Mouse (Mus musculus) C2C12 (cell line): ENCODE measurements around the gene Atg10.

Experiments used
- CEBPB ChIP-seq: IDR thresholded peaks from one replicate; pipeline ENCODE4 v1.6.1; 2011; ENCODE audit warnings: low read depth, mild to moderate bottlenecking, control low read depth, moderate library complexity
- CTCF ChIP-seq: IDR thresholded peaks from one replicate; pipeline ENCODE4 v1.5.1; 2011; ENCODE audit not compliant: control insufficient read depth, insufficient read depth, insufficient read length
- FOSL1 ChIP-seq: IDR thresholded peaks from one replicate; pipeline ENCODE4 v1.8.0; 2011; ENCODE audit warnings: mild to moderate bottlenecking, low read length; ENCODE audit not compliant: poor library complexity, insufficient read depth, severe bottlenecking
- MAX ChIP-seq: IDR thresholded peaks from one replicate; pipeline ENCODE4 v1.6.1; 2011; ENCODE audit warnings: mild to moderate bottlenecking, control low read depth
- MYOD1 ChIP-seq: IDR thresholded peaks from one replicate; pipeline ENCODE4 v1.6.1; 2011; ENCODE audit warnings: low read depth; ENCODE audit not compliant: control insufficient read depth, insufficient read length
- USF1 ChIP-seq: IDR thresholded peaks from one replicate; pipeline ENCODE4 v1.6.1; 2011; ENCODE audit warnings: low read depth, mild to moderate bottlenecking, control low read depth, moderate library complexity

- no peak for TF ChIP-seq USF1
- TF ChIP-seq CTCF = no peak
- no peak for TF ChIP-seq MYOD1
- no peak for TF ChIP-seq MAX
- no peak for TF ChIP-seq CEBPB
- no peak for TF ChIP-seq FOSL1
Measured at GRCm38 (mm10) chr13:90912760-90913674, 310.8 kb downstream of the Atg10 start.
